Mouse (Mus musculus) midbrain, embryonic 16.5 days (tissue): ENCODE results near the gene Nrn1l. TPM values are rescaled to one million over a fixed set of nuclear protein-coding genes. Genes with fewer than 3 reads are reported as not detected.
A peak's percentile ranks its signal among the peaks of the same experiment; 100 is the strongest.

Experiments used
- ATAC-seq: fragments of 200-750 bp; cut with Nextera tagmentation; 2 replicates; pipeline ENCODE4 v1.8.0; 2017; ENCODE audit warnings: moderate TSS enrichment
- H3K27ac ChIP-seq: fragments of 300-500 bp; sonication (generic); 2 replicates; pipeline ENCODE4 v1.5.1; 2014; ENCODE audit warnings: mild to moderate bottlenecking, low read length, mixed read lengths
- H3K27me3 ChIP-seq: fragments of 300-500 bp; sonication (generic); 2 replicates; pipeline ENCODE4 v1.6.1; 2014; ENCODE audit warnings: low read depth, low read length, mixed read lengths; ENCODE audit not compliant: control insufficient read depth, insufficient read depth
- H3K36me3 ChIP-seq: fragments of 300-500 bp; sonication (generic); 2 replicates; pipeline ENCODE4 v1.6.1; 2014; ENCODE audit warnings: mild to moderate bottlenecking, low read length, moderate library complexity, mixed read lengths; ENCODE audit not compliant: control insufficient read depth, insufficient read depth
- H3K4me1 ChIP-seq: fragments of 300-500 bp; sonication (generic); 2 replicates; pipeline ENCODE4 v1.6.1; 2014; ENCODE audit warnings: mild to moderate bottlenecking, low read length, mixed read lengths; ENCODE audit not compliant: control insufficient read depth, insufficient read depth
- H3K4me2 ChIP-seq: fragments of 300-500 bp; sonication (generic); 2 replicates; pipeline ENCODE4 v1.6.1; 2014; ENCODE audit warnings: mild to moderate bottlenecking, low read length, mixed read lengths
- H3K4me3 ChIP-seq: fragments of 300-500 bp; sonication (generic); 2 replicates; pipeline ENCODE4 v1.5.1; 2014; ENCODE audit warnings: low read depth, mild to moderate bottlenecking, low read length, moderate library complexity, mixed read lengths
- H3K9ac ChIP-seq: fragments of 300-500 bp; sonication (generic); 2 replicates; pipeline ENCODE4 v1.6.1; 2014; ENCODE audit warnings: low read depth, low read length, mixed read lengths
- H3K9me3 ChIP-seq: fragments of 300-500 bp; sonication (generic); replicated peaks from 2 replicates; pipeline ENCODE4 v1.6.1; 2014; ENCODE audit warnings: mild to moderate bottlenecking, low read length, mixed read lengths; ENCODE audit not compliant: control insufficient read depth, poor library complexity, severe bottlenecking
- WGBS: fragments of 180-500 bp; shearing (Covaris S2); extraction: QIAGEN DNeasy Blood & Tissue Kit; methylation state at CpG from one replicate; pipeline ENCODE4 v1.1.7; 2014; 5-methylcytosine and 5-hydroxymethylcytosine counted together
- polyA plus RNA-seq: library from polyadenylated mRNA; unstranded; fragments of >200 nt; fragmentation: Nextera tagmentation; extraction: Ambion mirVana; gene quantifications from 2 replicates; pipeline ENCODE4 v1.2.1, GENCODE M21; 2015

Gene Nrn1l
- polyA plus RNA-seq, 1 experiment from 2014 or later: 0.53 TPM

GRCm38 (mm10) chr8:105925123-105925522, 31.8 kb downstream of the Nrn1l start:
- Histone ChIP-seq H3K9ac (no peak overlapping the region), H3K27ac (no peak overlapping the region), H3K9me3 (no peaks in the 10 kb centered on the region), H3K4me1 (no peaks in the 10 kb centered on the region), H3K4me2 (no peak overlapping the region), H3K36me3 (no peaks in the 10 kb centered on the region; the same call in 1 of the 2 replicates), H3K27me3 (no peaks in the 10 kb centered on the region), H3K4me3 (no peak overlapping the region)
- WGBS: 69% methylated on average over 3 of the region's 3 CpGs
- ATAC-seq: no peak

- Histone ChIP-seq H3K4me1 (peaks cover under 1% of the 10 kb centered on the region; the same call in 1 of the 2 replicates), H3K9me3 (no peaks in the 10 kb centered on the region), H3K9ac (peak overlapping the region; percentile 15; the same call in 1 of the 2 replicates), H3K4me3 (no peak overlapping the region), H3K4me2 (no peak overlapping the region), H3K36me3 (no peaks in the 10 kb centered on the region; the same call in 1 of the 2 replicates), H3K27me3 (no peaks in the 10 kb centered on the region), H3K27ac (peak overlapping the region; percentile 39)
- 15% methylated on average over 8 of the region's 8 CpGs for WGBS
- ATAC-seq: peak; percentile 59
These were observed 37.2 kb downstream of the Nrn1l start for GRCm38 (mm10) chr8:105930602-105931001.

DNA sequence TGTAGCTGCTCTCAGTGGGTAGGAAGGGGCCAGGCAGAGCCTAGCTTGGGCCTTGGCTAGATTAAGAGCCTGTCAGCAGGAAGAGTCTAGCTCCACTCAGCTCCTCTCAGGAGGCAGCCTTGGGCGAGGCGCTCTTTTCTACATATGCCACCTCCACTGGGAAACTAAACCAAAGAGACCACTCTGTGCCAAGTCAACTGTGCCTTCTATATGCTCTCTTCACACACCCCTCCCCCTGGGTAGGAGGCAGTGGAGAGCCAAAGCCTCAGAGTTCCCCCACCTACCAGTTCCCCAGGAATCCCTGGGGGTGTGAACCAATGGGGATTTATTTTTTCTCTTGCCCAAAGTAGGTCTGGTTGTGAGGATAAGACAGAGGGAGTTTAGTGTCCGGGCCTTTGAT, 37.9 kb downstream of the Nrn1l start:
- WGBS: 99% methylated on average over 3 of the region's 3 CpGs

DNA sequence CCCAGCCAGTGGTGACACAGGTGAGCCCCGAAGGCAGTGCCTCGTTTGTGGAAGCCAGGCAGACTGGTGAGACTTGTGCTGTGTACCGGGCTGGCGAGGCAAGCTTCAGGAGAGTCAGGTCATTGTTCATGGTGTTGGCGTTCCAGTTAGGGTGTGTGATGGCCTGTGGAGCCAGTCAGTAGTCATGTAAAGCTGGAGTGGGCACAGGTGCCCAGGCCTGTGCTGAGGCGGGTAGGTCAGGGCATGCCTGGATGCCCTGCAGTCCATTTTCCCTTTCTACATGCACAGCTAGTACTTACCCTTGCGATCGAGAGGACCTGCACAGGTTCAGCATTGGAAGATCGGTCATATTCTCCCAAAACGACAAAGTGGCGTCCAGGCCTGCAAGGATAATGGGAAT, 39.2 kb downstream of the Nrn1l start:
- Histone ChIP-seq H3K9me3 (no peaks in the 10 kb centered on the region), H3K4me3 (no peak overlapping the region), H3K4me2 (no peak overlapping the region), H3K4me1 (peaks cover 8% of the 10 kb centered on the region), H3K27ac (no peak overlapping the region), H3K9ac (no peak overlapping the region), H3K36me3 (no peaks in the 10 kb centered on the region; the same call in 1 of the 2 replicates), H3K27me3 (no peaks in the 10 kb centered on the region)
- ATAC-seq: no peak
- 88% methylated on average over 11 of the region's 11 CpGs for WGBS

More for the DNA sequence above, 37.9 kb downstream of the Nrn1l start:
- Histone ChIP-seq H3K27me3 (no peaks in the 10 kb centered on the region), H3K27ac (no peak overlapping the region), H3K4me1 (peaks cover 7% of the 10 kb centered on the region), H3K9ac (no peak overlapping the region), H3K4me3 (no peak overlapping the region), H3K9me3 (no peaks in the 10 kb centered on the region), H3K4me2 (no peak overlapping the region), H3K36me3 (no peaks in the 10 kb centered on the region; the same call in 1 of the 2 replicates)
- peak; percentile 13 for ATAC-seq

- Histone ChIP-seq H3K36me3 (no peaks in the 10 kb centered on the region), H3K4me1 (peaks cover 14% of the 10 kb centered on the region), H3K9ac (no peak within 1 kb of the TSS), H3K4me3 (no peak within 1 kb of the TSS), H3K27ac (no peak within 1 kb of the TSS), H3K9me3 (no peaks in the 10 kb centered on the region), H3K27me3 (no peaks in the 10 kb centered on the region), H3K4me2 (no peak within 1 kb of the TSS)
- ATAC-seq: no peak
- WGBS: 94% methylated on average over 2 of the region's 2 CpGs
These were observed 40.4 kb downstream of the Nrn1l start, which contains the start of gene Ctrl for GRCm38 (mm10) chr8:105933762-105934161. TSS of gene Ctrl (minus strand) at chr8:105933862.

DNA sequence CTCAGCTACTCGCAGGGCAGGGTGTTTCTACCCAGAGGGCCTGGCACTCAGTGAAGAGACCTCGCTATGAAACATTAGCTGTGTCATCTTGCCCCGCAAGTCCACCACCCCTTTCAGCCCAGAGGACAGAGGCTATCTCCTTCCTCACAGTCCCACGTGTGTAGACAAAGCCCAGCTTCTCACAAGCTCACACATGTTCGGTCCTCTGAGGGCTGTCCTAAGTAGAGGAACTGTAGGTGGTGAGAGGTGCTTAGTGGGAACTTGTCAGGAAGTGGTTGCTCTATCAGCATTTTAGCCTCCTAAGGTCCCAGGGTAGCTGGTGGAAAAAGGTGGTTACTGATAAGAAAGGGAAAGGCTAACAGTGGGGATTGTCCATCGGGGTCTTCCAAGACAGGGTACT, 41.7 kb downstream of the Nrn1l start:
- H3K9me3 ChIP-seq: no peaks in the 10 kb centered on the region
- no peak for ATAC-seq

DNA sequence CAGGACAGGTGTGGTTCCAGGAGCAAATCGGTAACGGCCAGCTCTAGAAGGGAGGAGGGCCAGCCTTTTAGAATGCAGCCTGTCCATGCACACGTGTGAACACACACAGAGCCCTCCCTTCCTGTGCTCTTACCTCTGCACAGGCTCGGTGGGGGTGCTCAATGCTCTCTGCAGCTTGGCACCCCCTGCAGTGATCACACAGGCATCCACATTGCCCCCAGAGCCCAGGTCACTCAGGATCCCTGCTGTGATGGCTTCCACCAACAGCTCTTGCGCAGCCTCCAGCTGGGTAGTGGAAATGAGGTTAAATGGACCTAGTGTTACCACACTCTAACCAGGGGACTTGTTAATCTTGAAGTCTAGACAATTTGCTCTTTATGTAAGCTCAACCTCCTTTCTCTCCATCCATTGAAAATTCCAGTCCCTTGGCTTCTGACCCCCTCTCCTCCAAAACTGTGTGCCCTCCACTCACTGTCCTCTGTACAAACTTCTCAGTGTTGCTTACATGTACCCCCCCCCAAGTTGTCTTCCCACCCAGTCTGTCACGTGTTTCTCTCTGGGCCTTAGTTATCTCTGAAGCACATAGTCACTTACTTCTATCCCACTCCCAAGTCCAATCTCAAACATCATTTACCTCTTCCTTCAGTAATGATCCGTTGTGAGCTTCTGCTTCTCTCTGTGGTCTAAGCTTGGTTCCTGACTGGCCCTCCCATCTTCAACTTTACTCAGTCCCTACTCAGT, 42.7 kb downstream of the Nrn1l start:
- peak overlapping the region; percentile 95 for H3K4me2 ChIP-seq
- no peaks in the 10 kb centered on the region for H3K36me3 ChIP-seq
- H3K4me3 ChIP-seq: peak overlapping the region; percentile 63
- H3K9ac ChIP-seq: peak overlapping the region; percentile 85
- ATAC-seq: no peak
- peak overlapping the region; percentile 75 for H3K27ac ChIP-seq
- no peaks in the 10 kb centered on the region for H3K27me3 ChIP-seq
- peaks cover 14% of the 10 kb centered on the region for H3K4me1 ChIP-seq
- WGBS: 31% methylated on average over 7 of the region's 7 CpGs
- no peaks in the 10 kb centered on the region for H3K9me3 ChIP-seq

More for the DNA sequence above, 41.7 kb downstream of the Nrn1l start:
- 92% methylated on average over 6 of the region's 6 CpGs for WGBS
- no peak overlapping the region for H3K4me2 ChIP-seq
- H3K4me3 ChIP-seq: no peak overlapping the region
- H3K4me1 ChIP-seq: peaks cover 14% of the 10 kb centered on the region
- H3K27me3 ChIP-seq: no peaks in the 10 kb centered on the region
- no peaks in the 10 kb centered on the region for H3K36me3 ChIP-seq
- H3K27ac ChIP-seq: no peak overlapping the region
- H3K9ac ChIP-seq: no peak overlapping the region

- Histone ChIP-seq H3K27ac (peak overlapping the region; percentile 92), H3K27me3 (no peaks in the 10 kb centered on the region), H3K4me3 (peak overlapping the region; percentile 63), H3K9me3 (no peaks in the 10 kb centered on the region), H3K9ac (peak overlapping the region; percentile 85), H3K36me3 (no peaks in the 10 kb centered on the region), H3K4me2 (peak overlapping the region; percentile 95), H3K4me1 (peaks cover 14% of the 10 kb centered on the region)
- WGBS: 2% methylated on average over 29 of the region's 30 CpGs
- peak; percentile 90 for ATAC-seq
These were observed 43.6 kb downstream of the Nrn1l start for GRCm38 (mm10) chr8:105936866-105937475.
